Mouse (Mus musculus): ENCODE data around the gene Rps6ka3. TPM values are rescaled to one million over a fixed set of nuclear protein-coding genes. Genes with fewer than 3 reads are reported as not detected.

The Rps6ka3 gene
- total and polyA plus RNA-seq, 2 experiments from 2014 or later, result 2.8 to 21.1 TPM

DNA sequence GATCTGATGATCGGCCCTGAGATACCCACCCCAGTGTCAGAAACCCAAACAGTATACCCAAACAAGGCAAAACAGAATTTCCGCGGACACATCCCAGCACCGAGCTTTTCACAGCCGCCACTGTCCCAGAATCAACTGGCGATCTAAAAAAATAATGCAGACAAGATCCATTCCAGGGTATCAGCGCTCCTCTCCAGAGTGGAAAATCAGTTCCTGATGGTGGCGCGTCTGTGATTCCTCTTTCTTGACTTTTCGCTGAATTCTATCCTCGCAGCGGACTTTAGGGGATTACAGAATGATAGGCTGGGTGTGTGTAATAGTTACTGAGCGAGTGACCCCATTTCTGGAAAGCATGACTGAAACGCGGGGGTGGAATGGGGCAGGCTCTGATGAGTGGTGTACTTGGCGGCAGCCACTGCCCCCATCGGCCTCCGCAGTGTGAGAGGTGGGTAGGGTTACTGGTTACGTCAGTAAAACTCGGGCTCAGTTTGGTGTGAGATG is 46.9 kb downstream of the Rps6ka3 start:
- H3K27ac ChIP-seq (ENCODE audit: low read depth, low read length), result no peak overlapping the region
- WGBS, result 24% methylated on average over 20 of the region's 20 CpGs
- no peak for TF ChIP-seq CTCF (IDR thresholded peaks at IDR 0.05; ENCODE audit: low read depth)
- H3K9me3 ChIP-seq (ENCODE audit: low read length), result no peaks in the 10 kb centered on the region
- ATAC-seq, result no peak
- peak overlapping the region; percentile 64 for H3K4me2 ChIP-seq (ENCODE audit: low read depth)
- H3K36me3 ChIP-seq (ENCODE audit: insufficient read depth), result no peaks in the 10 kb centered on the region
- DNase-seq, result peak; percentile 19
- H3K27me3 ChIP-seq (ENCODE audit: insufficient read depth, low read length), result no peaks in the 10 kb centered on the region
- no peaks in the 10 kb centered on the region for H3K4me1 ChIP-seq (ENCODE audit: insufficient read depth)
- H3K4me3 ChIP-seq (ENCODE audit: low read depth, low read length), result peak overlapping the region; percentile 54
- H3K9ac ChIP-seq, result peak overlapping the region; percentile 57

DNA sequence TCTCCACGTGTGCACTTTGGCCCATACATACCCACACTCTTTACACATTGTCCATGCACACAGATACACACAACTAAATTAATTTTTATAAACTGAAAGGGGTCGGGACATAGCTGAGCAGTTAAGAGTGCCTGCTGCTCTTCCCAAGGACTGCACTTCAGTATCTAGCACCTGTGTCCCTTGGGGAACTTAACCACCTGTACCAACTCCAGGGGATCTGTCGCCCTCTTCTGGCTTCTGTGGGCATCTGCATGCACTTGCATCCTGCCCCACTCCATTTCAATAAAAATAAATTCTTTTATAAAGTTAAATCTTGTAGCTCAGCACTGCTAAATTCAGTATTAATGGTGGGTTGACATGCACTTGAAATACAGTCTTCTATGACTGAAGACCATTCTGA is 54.6 kb downstream of the Rps6ka3 start:
- ATAC-seq, result no peak
- no peak overlapping the region for H3K9ac ChIP-seq
- H3K9me3 ChIP-seq (ENCODE audit: low read length), result no peaks in the 10 kb centered on the region
- no peak overlapping the region for H3K27ac ChIP-seq (ENCODE audit: low read depth, low read length)
- no peak overlapping the region for H3K4me3 ChIP-seq (ENCODE audit: low read depth, low read length)
- no peak overlapping the region for H3K4me2 ChIP-seq (ENCODE audit: low read depth)
- TF ChIP-seq CTCF (IDR thresholded peaks at IDR 0.05; ENCODE audit: low read depth), result peak; percentile 41
- H3K4me1 ChIP-seq (ENCODE audit: insufficient read depth), result no peaks in the 10 kb centered on the region
- DNase-seq, result no peak
- WGBS, result 44% methylated on average over 3 of the region's 3 CpGs
- no peaks in the 10 kb centered on the region for H3K36me3 ChIP-seq (ENCODE audit: insufficient read depth)
- no peaks in the 10 kb centered on the region for H3K27me3 ChIP-seq (ENCODE audit: insufficient read depth, low read length)

DNA sequence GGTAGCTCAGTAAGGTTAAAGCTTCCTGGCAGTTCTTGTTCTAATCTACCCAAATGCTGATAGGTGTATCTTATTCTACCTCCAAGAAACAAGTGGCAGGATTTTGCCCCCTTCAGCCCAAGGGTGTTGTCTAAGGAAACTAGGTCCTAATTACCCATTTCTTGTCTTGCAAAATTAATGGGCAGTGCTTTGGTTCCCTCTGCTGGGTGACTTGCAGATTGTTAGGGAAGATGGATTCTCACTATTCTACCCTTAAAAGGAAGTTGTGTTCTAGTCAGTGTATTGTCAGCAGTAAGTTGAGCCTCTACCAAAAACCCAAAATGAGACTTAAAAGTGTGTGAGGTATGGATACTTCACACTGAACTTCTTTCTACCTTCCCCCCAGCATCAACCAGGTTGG is 59.0 kb downstream of the Rps6ka3 start:
- Histone ChIP-seq H3K4me1 (ENCODE audit: insufficient read depth) (no peaks in the 10 kb centered on the region), H3K9me3 (ENCODE audit: low read length) (no peaks in the 10 kb centered on the region)
- TF ChIP-seq CTCF (IDR thresholded peaks at IDR 0.05; ENCODE audit: low read depth), result peak; percentile 59

DNA sequence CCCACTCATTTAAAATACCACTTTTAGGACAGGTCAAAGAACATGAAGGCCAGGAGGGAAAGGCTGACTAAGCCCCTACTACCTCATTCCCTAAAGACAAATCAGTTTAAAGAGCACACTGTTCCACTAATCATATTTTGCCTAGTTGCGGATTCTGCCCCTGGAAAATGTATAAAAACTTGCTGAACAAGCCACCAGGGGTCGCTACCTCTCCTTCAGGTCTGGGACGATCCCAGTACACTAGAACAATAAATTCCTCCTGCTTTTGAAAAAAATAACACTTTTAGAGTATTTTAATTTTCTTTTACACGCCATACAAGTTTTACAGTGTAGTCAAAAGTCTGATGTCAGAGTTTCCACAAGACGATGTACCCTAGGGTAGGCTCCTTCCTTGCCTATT is 76.7 kb downstream of the Rps6ka3 start:
- DNase-seq, result no peak

More for the DNA sequence above, 59.0 kb downstream of the Rps6ka3 start:
- Histone ChIP-seq H3K27ac (ENCODE audit: low read depth, low read length) (no peak overlapping the region), H3K9ac (no peak overlapping the region), H3K27me3 (ENCODE audit: insufficient read depth, low read length) (no peaks in the 10 kb centered on the region), H3K4me3 (ENCODE audit: low read depth, low read length) (no peak overlapping the region), H3K36me3 (ENCODE audit: insufficient read depth) (no peaks in the 10 kb centered on the region), H3K4me2 (ENCODE audit: low read depth) (no peak overlapping the region)
- DNase-seq (peak; percentile 37), ATAC-seq (no peak)

DNA sequence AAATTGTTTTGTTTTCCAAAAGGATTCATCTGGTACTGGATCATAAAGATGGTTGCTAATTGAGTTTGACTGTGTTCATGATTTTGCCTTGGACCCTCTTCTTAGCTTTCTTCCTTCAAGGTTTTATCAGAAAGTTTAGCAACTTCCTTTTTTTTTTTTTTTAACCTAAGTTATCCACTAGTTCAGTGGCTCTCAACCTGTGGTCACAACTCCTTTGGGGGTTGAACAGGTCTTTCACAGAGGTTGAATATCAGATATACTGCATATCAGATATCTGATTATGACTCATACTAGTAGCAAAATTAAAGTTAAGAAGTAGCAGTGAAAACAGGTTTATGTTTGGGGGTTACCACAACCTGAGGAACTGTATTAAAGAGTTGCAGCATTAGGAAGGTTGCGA is 85.8 kb downstream of the Rps6ka3 start:
- H3K9ac ChIP-seq, result no peak overlapping the region
- no peaks in the 10 kb centered on the region for H3K27me3 ChIP-seq (ENCODE audit: insufficient read depth, low read length)
- no peaks in the 10 kb centered on the region for H3K9me3 ChIP-seq (ENCODE audit: low read length)
- no peak overlapping the region for H3K4me3 ChIP-seq (ENCODE audit: low read depth, low read length)
- no peak for TF ChIP-seq CTCF (IDR thresholded peaks at IDR 0.05; ENCODE audit: low read depth)
- no peak for DNase-seq
- no peaks in the 10 kb centered on the region for H3K36me3 ChIP-seq (ENCODE audit: insufficient read depth)
- no peak overlapping the region for H3K27ac ChIP-seq (ENCODE audit: low read depth, low read length)
- no peaks in the 10 kb centered on the region for H3K4me1 ChIP-seq (ENCODE audit: insufficient read depth)
- ATAC-seq, result no peak
- WGBS, result 97% methylated on average over 1 of the region's 1 CpGs
- H3K4me2 ChIP-seq (ENCODE audit: low read depth), result no peak overlapping the region

More for the DNA sequence above, 76.7 kb downstream of the Rps6ka3 start:
- Histone ChIP-seq H3K27me3 (ENCODE audit: insufficient read depth, low read length) (no peaks in the 10 kb centered on the region), H3K27ac (ENCODE audit: low read depth, low read length) (no peak overlapping the region), H3K9me3 (ENCODE audit: low read length) (no peaks in the 10 kb centered on the region), H3K9ac (no peak overlapping the region), H3K4me2 (ENCODE audit: low read depth) (no peak overlapping the region), H3K4me3 (ENCODE audit: low read depth, low read length) (no peak overlapping the region), H3K36me3 (ENCODE audit: insufficient read depth) (no peaks in the 10 kb centered on the region), H3K4me1 (ENCODE audit: insufficient read depth) (no peaks in the 10 kb centered on the region)
- no peak for ATAC-seq
- WGBS, result 57% methylated on average over 5 of the region's 5 CpGs
- 0 out of 2 replicates have a peak, but pooled peaks have one; percentile 2 for TF ChIP-seq CTCF (IDR thresholded peaks at IDR 0.05; ENCODE audit: low read depth)

DNA sequence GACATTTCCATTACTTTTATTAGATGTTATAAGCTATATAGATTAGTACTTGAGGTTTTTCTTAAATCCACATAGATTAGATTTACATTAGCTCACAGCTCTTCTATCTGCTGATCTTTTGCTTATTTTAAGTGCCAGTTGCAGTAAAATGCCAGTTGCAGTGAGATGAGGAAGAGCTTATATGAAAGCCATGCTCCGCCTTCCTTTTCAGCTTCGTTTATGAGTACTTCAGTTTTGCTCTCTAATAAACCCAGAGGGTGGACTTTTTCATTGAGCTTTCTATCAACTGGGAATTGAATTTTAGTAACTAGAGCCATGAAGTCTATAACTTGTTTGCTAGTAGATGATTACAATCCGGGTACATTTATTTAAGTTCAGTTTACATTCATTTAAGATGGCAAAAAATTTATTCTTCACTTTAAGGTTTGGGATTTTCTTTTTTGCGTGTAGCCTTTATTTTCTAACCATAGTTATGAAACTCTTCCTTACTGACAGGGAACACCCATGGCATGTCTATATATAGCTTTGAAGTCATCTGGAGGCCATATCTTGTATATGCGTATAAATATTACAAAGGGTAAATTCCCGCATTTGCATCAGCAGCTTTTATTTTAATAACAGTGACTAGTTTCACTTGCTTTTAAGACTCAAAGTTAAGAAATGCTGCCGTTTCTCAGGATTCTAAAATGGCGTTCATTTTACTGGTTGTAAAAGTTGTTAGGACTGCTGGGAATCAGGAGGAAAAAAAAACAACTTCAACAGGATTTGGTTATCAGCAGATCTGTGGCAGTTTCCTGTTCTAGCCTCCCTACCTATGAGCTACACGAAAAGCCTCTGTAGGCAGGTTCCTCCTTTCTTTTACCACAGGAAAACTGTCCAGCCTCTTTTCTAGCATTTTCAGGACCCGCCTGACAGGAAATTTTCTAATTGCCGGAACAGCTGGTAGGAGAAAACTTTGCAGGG is 92.5 kb downstream of the Rps6ka3 start:
- WGBS, result 88% methylated on average over 11 of the region's 11 CpGs
- no peak for ATAC-seq

DNA sequence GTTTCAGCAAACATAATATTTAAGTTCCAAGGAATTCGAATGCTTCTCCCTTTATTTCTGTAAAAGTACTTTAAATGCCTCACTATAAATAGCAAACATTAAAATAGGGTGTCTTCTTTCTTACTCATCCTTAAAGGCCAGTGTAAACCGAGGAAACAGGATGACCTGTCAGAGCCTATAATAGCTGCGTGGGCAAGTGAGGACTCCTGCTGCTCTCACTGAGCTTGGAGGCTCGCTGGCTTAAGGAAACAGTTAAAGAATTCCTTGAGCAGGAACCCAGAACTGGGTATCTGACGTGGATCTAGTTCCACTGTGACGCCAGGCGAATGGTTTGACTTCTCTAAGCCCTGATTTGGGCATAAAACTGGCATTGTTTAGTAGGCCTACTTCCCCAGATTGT is 105.2 kb downstream of the Rps6ka3 start:
- no peak overlapping the region for H3K4me2 ChIP-seq (ENCODE audit: low read depth)
- no peaks in the 10 kb centered on the region for H3K36me3 ChIP-seq (ENCODE audit: insufficient read depth)
- no peak for TF ChIP-seq CTCF (IDR thresholded peaks at IDR 0.05; ENCODE audit: low read depth)
- H3K27me3 ChIP-seq (ENCODE audit: insufficient read depth, low read length), result no peaks in the 10 kb centered on the region
- no peak overlapping the region for H3K27ac ChIP-seq (ENCODE audit: low read depth, low read length)
- DNase-seq (no peak), ATAC-seq (no peak)
- H3K9ac ChIP-seq, result no peak overlapping the region
- no peaks in the 10 kb centered on the region for H3K9me3 ChIP-seq (ENCODE audit: low read length)
- 52% methylated on average over 7 of the region's 7 CpGs for WGBS
- H3K4me3 ChIP-seq (ENCODE audit: low read depth, low read length), result no peak overlapping the region
- H3K4me1 ChIP-seq (ENCODE audit: insufficient read depth), result no peaks in the 10 kb centered on the region

More for the DNA sequence above, 92.5 kb downstream of the Rps6ka3 start:
- Histone ChIP-seq H3K4me1 (ENCODE audit: insufficient read depth) (no peaks in the 10 kb centered on the region), H3K27me3 (ENCODE audit: insufficient read depth, low read length) (no peaks in the 10 kb centered on the region), H3K9ac (no peak overlapping the region), H3K4me3 (ENCODE audit: low read depth, low read length) (no peak overlapping the region), H3K36me3 (ENCODE audit: insufficient read depth) (no peaks in the 10 kb centered on the region), H3K27ac (ENCODE audit: low read depth, low read length) (no peak overlapping the region), H3K4me2 (ENCODE audit: low read depth) (no peak overlapping the region), H3K9me3 (ENCODE audit: low read length) (no peaks in the 10 kb centered on the region)
- DNase-seq, result no peak
- TF ChIP-seq CTCF (IDR thresholded peaks at IDR 0.05; ENCODE audit: low read depth), result no peak

Measured in forebrain, postnatal 0 days (tissue).